Mouse (Mus musculus) neural tube, embryonic 15.5 days (tissue): ENCODE results near the gene C530008M17Rik. TPM values are rescaled to one million over a fixed set of nuclear protein-coding genes. Genes with fewer than 3 reads are reported as not detected.

Experiments used
- ATAC-seq: fragments of 200-750 bp; cut with Nextera tagmentation; 2 replicates; pipeline ENCODE4 v1.8.0; 2017; ENCODE audit warnings: mild to moderate bottlenecking, moderate TSS enrichment, moderate library complexity; ENCODE audit not compliant: low FRiP score
- H3K27ac ChIP-seq: fragments of 300-500 bp; sonication (generic); replicated peaks from 2 replicates; pipeline ENCODE4 v1.5.1; 2015; ENCODE audit warnings: mild to moderate bottlenecking, inconsistent platforms
- H3K27me3 ChIP-seq: fragments of 300-500 bp; sonication (generic); replicated peaks from 2 replicates; pipeline ENCODE4 v1.6.1; 2015; ENCODE audit warnings: inconsistent platforms
- H3K36me3 ChIP-seq: fragments of 300-500 bp; sonication (generic); 2 replicates; pipeline ENCODE4 v1.6.1; 2015; ENCODE audit warnings: inconsistent platforms
- H3K4me1 ChIP-seq: fragments of 300-500 bp; sonication (generic); 2 replicates; pipeline ENCODE4 v1.6.1; 2015; ENCODE audit warnings: inconsistent platforms
- H3K4me2 ChIP-seq: fragments of 300-500 bp; sonication (generic); 2 replicates; pipeline ENCODE4 v1.6.1; 2015; ENCODE audit warnings: inconsistent platforms, mild to moderate bottlenecking, moderate library complexity
- H3K4me3 ChIP-seq: fragments of 300-500 bp; sonication (generic); replicated peaks from 2 replicates; pipeline ENCODE4 v1.5.1; 2015; ENCODE audit warnings: mild to moderate bottlenecking, inconsistent platforms
- H3K9ac ChIP-seq: fragments of 300-500 bp; sonication (generic); replicated peaks from 2 replicates; pipeline ENCODE4 v1.6.1; 2015; ENCODE audit warnings: mild to moderate bottlenecking, inconsistent platforms
- H3K9me3 ChIP-seq: fragments of 300-500 bp; sonication (generic); replicated peaks from 2 replicates; pipeline ENCODE4 v1.6.1; 2016; ENCODE audit warnings: inconsistent platforms
- WGBS: fragments of 180-500 bp; shearing (Covaris S2); methylation state at CpG from one replicate; pipeline ENCODE4 v1.1.7; 2015; ENCODE audit warnings: mixed read lengths; 5-methylcytosine and 5-hydroxymethylcytosine counted together
- polyA plus RNA-seq: library from polyadenylated mRNA; unstranded; fragments of >200 nt; fragmentation: Nextera tagmentation; extraction: Ambion mirVana; gene quantifications from 2 replicates; pipeline ENCODE4 v1.2.1, GENCODE M21; 2015

The C530008M17Rik gene
- polyA plus RNA-seq: 45.1 and 57.1 TPM in 2 replicates

DNA sequence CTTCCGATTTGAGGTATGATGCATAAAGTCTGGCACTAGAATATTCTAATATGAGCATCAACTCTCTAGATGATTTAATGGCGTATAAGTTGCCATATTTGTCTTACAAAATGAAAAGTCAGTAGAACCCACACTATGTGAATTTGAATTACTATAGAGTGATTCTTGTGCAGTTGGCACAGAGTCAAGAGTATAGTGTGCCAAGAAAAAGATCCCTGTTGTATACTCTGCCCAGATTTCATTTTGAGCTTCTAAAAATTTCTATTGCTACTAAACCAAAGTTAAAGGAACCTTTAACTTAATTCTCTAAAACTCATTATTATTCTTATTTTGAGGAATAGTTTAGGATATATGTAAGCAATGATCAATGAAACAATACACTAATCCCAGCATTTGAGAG is at the start of gene C530008M17Rik:
Gene C530008M17Rik (plus strand): TSS at position 301 of the 400 bp plus-strand sequence.
- Histone ChIP-seq H3K9ac (peak within 1 kb of the TSS; percentile 99), H3K4me3 (peak within 1 kb of the TSS; percentile 92), H3K36me3 (no peaks in the 10 kb centered on the region), H3K27me3 (no peaks in the 10 kb centered on the region), H3K9me3 (no peaks in the 10 kb centered on the region), H3K4me1 (peaks cover 21% of the 10 kb centered on the region), H3K27ac (peak within 1 kb of the TSS; percentile 98), H3K4me2 (peak within 1 kb of the TSS; percentile 90)
- no peak for ATAC-seq
- 78% methylated on average over 2 of the region's 2 CpGs for WGBS

DNA sequence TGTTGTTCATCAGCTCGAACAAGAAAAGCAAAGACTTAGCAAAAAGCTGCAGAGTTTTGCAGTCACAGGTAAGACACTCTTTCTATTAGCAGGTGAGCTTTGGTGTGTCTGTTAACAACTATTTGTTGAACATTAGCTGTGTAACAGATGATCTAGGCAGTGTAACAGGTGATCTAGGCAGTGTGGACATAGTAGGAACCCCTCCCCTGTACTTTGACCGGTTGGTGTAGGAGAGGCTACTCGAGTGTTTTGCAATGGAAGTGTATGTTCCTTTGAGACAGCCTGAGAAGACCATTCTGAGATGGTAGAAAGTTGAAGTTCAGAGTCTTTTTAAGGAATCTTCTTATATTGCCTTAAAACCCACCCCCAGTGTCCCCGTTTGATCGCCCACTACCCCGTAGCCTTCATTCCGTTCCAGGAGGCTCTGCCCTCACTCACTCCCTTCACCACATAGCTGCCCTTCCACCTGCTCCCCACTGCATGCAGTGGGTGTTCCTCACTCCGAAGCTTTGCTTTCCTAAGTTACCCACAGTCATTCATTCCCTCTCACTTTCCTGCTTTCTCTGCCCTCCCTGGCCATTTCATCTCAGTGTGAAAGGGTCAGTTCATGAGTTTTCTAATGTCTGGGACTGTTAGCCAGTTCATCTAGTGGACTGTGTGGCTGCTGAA is 46.5 kb upstream of the C530008M17Rik start:
- Histone ChIP-seq H3K9ac (no peak overlapping the region), H3K36me3 (peaks cover 53% of the 10 kb centered on the region), H3K4me1 (no peaks in the 10 kb centered on the region), H3K27ac (no peak overlapping the region), H3K9me3 (no peaks in the 10 kb centered on the region), H3K27me3 (no peaks in the 10 kb centered on the region), H3K4me2 (no peak overlapping the region), H3K4me3 (no peak overlapping the region)
- ATAC-seq: no peak
- WGBS: 93% methylated on average over 8 of the region's 8 CpGs

DNA sequence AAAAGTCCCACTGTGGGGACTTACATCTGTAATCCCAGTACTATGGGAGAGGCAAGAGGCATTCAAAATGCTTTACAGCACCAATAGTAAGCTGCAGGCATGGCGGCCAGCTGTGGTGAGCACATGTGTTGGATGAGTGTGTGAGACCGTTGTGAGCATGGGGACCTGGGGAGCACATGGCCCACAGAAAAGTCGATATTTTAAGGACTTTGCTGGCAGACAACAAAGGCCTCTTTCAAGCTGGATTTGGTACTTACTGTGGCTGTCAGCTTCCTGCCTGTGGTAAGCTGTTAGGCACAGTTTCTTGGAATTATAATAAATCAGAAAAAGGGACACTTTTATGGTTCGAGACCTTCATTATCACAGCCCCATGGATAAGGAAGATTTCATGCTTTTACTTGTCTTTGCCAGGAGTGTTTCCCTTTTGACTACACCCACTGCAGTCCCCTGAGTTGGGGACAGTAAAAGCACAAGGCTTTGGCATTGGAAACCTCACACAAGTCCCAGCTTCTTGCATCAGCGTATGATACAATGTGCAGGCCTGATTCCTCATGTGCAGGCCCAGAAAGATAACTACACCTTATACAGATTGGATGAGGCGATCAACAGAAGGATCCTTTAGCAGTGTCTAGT is 43.3 kb upstream of the C530008M17Rik start:
- no peaks in the 10 kb centered on the region for H3K4me1 ChIP-seq
- H3K4me3 ChIP-seq: no peak overlapping the region
- no peaks in the 10 kb centered on the region for H3K27me3 ChIP-seq
- WGBS: 46% methylated on average over 6 of the region's 6 CpGs
- H3K9me3 ChIP-seq: no peaks in the 10 kb centered on the region
- peaks cover 61% of the 10 kb centered on the region for H3K36me3 ChIP-seq
- H3K4me2 ChIP-seq: no peak overlapping the region
- no peak overlapping the region for H3K27ac ChIP-seq
- H3K9ac ChIP-seq: no peak overlapping the region
- no peak for ATAC-seq

DNA sequence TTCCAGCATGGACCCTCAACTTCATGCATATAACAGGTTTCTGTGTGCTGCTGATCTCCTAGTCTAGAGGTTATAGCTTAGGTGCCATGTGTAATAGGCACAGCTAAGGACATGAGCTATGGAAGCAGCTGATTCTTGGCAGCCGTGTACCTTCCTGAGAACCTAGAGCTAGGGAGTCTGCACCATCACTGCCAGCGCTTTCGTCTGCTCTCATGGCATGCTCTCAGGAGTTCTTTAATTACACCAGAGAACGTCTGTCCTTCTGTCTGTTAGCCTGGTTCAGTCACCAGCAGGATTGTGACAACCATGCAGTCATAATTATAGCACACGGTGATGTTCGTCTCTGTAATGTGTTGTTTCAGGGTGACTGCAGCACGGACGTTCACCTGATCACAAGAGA is 41.0 kb upstream of the C530008M17Rik start:
- no peak overlapping the region for H3K27ac ChIP-seq
- WGBS: 91% methylated on average over 8 of the region's 8 CpGs
- H3K4me2 ChIP-seq: no peak overlapping the region
- no peaks in the 10 kb centered on the region for H3K4me1 ChIP-seq
- peaks cover 57% of the 10 kb centered on the region for H3K36me3 ChIP-seq
- no peak overlapping the region for H3K9ac ChIP-seq
- H3K9me3 ChIP-seq: no peaks in the 10 kb centered on the region
- ATAC-seq: no peak
- no peak overlapping the region for H3K4me3 ChIP-seq
- H3K27me3 ChIP-seq: no peaks in the 10 kb centered on the region

DNA sequence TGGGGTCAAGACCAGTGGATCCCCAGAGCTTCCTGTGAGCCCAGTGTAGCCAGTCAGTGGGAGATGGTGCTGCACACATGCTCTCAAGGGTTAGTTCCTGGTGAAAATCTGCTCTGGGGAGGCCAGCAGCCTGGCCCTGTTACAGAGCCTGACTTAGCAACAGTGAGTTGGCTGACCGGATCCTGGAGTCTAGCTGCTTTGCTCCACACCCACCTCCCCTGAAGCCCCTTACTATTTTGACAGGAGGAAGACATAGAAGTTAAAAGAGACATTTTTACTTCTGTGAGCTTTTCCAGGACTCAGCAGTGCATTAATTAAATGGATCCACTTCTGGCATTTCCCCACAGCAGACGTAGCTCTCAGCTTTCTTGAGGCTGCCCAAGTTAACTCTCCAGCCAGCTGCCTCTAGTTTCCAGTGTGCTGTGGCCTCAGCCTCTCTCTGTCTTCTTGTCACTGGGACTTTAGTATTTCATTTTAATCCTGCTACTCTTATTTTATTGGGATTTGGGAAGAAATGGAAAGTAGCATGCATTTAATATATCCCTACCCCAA is 40.0 kb upstream of the C530008M17Rik start:
- 92% methylated on average over 2 of the region's 2 CpGs for WGBS
- no peak for ATAC-seq
- Histone ChIP-seq H3K9ac (no peak overlapping the region), H3K4me3 (no peak overlapping the region), H3K4me2 (no peak overlapping the region), H3K36me3 (peaks cover 51% of the 10 kb centered on the region), H3K27ac (no peak overlapping the region), H3K4me1 (no peaks in the 10 kb centered on the region), H3K9me3 (no peaks in the 10 kb centered on the region), H3K27me3 (no peaks in the 10 kb centered on the region)

DNA sequence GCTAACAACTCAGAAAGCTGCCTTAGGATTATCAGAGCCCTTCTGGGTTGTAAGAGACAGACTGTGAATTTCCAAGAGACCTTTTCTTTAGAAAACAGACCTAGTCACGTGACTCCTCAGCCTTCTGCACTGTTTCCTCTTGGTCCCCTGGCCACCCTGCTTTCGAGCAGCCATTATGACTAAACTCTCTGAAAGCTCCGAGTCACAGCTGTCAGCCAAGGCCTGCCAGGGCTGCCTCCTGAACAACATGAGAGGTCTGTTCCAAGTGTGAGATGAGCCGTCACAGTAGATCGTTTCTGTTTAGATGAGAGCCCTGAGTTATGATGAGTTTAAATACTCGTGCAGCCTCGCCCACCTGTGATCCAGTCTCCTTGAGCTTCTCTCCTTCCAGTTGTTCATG is 37.6 kb upstream of the C530008M17Rik start:
- no peaks in the 10 kb centered on the region for H3K9me3 ChIP-seq
- ATAC-seq: no peak
- H3K36me3 ChIP-seq: peaks cover 42% of the 10 kb centered on the region
- 76% methylated on average over 7 of the region's 7 CpGs for WGBS
- no peak overlapping the region for H3K9ac ChIP-seq
- no peaks in the 10 kb centered on the region for H3K4me1 ChIP-seq
- H3K27me3 ChIP-seq: no peaks in the 10 kb centered on the region
- no peak overlapping the region for H3K27ac ChIP-seq
- no peak overlapping the region for H3K4me3 ChIP-seq
- H3K4me2 ChIP-seq: no peak overlapping the region

DNA sequence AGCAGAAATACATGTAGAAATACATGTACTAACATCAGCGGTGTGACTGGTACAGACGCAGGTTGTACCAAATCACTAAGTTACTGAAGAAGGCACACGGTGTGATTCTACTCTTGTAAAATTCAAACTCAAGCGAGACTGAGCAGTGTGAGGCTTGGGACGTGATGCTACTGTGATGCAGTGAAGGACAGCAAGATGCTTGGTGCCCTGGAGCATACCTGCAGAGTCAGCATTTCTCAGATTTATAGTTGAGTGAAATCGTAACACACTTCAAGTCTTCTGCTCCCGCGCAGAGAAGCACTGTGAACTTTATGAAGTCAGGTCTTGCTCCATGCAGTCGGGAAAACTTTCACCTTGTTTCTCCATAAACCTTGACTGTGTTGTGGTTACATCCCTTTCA is 32.6 kb upstream of the C530008M17Rik start:
- WGBS: 98% methylated on average over 9 of the region's 9 CpGs
- Histone ChIP-seq H3K9me3 (no peaks in the 10 kb centered on the region), H3K4me3 (no peak overlapping the region), H3K4me1 (no peaks in the 10 kb centered on the region), H3K27ac (no peak overlapping the region), H3K36me3 (peaks cover 19% of the 10 kb centered on the region), H3K9ac (no peak overlapping the region), H3K4me2 (no peak overlapping the region), H3K27me3 (no peaks in the 10 kb centered on the region)
- no peak for ATAC-seq

DNA sequence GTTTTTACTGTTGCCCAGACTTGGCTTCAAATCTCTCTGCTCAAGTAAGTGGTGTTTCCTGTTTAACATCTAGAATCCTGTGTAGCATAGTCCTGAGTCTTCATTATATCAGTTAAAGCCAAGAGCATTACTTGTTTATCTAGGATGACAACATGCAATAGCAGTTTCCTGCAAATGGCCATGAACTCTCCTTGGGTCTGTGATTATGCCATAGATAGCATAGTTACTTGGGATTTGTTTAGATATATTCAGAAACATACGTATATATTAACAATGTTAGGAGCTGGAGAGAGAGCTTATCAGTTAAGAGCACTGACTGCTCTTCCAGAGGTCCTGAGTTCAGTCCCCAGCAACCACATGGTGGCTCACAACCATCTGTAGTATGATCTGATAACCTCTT is 28.5 kb upstream of the C530008M17Rik start:
- WGBS: 87% methylated on average over 1 of the region's 1 CpGs
- Histone ChIP-seq H3K27me3 (no peaks in the 10 kb centered on the region), H3K9ac (no peak overlapping the region), H3K4me1 (no peaks in the 10 kb centered on the region), H3K27ac (no peak overlapping the region), H3K9me3 (no peaks in the 10 kb centered on the region), H3K4me3 (no peak overlapping the region), H3K4me2 (no peak overlapping the region), H3K36me3 (peaks cover 20% of the 10 kb centered on the region; the same call in 1 of the 2 replicates)
- ATAC-seq: no peak

DNA sequence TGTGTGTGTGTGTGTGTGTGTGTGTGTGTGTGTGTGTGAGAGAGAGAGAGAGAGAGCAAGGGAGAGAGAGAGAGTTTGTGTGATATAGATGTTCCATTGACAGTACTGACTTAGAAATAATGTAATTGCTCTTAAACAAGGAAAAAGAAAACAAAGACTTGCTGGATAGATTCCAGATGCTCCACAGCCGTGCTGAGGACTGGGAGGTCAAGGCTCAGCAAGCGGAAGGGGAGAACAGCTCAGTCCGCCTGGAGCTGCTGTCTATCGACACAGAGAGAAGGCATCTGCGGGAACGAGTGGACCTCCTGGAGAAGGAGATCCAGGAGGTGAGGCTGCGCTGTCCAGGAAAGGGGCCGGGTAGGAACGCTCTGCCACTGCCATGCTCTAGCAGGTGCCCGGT is 22.3 kb upstream of the C530008M17Rik start:
- Histone ChIP-seq H3K27ac (no peak overlapping the region), H3K9me3 (no peaks in the 10 kb centered on the region), H3K36me3 (peaks cover 42% of the 10 kb centered on the region), H3K4me2 (no peak overlapping the region), H3K4me3 (no peak overlapping the region), H3K27me3 (no peaks in the 10 kb centered on the region), H3K9ac (no peak overlapping the region), H3K4me1 (no peaks in the 10 kb centered on the region)
- 88% methylated on average over 10 of the region's 10 CpGs for WGBS
- ATAC-seq: no peak

DNA sequence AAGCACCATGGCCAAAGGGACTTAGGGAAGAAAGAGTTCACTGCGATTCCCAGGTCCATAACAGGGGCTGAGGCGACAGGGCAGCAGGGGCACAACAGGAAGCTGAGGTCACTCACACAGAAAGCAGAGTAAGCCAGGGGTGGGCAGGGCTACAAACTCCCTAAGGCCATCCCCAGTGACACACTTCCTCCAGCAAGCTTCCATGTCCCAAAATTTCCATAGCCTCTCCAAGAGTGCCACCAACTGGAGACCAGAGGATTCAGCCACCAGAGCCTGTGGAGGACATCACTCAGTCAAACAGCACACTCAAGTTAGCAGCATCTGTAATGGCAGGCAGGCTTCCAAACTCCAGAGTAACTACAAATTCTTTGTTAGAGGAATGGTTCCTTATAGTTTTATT is 20.7 kb upstream of the C530008M17Rik start:
- H3K4me1 ChIP-seq: no peaks in the 10 kb centered on the region
- peaks cover 51% of the 10 kb centered on the region for H3K36me3 ChIP-seq
- no peak overlapping the region for H3K4me2 ChIP-seq
- H3K4me3 ChIP-seq: no peak overlapping the region
- H3K9ac ChIP-seq: no peak overlapping the region
- 90% methylated on average over 2 of the region's 2 CpGs for WGBS
- no peaks in the 10 kb centered on the region for H3K27me3 ChIP-seq
- no peaks in the 10 kb centered on the region for H3K9me3 ChIP-seq
- no peak overlapping the region for H3K27ac ChIP-seq
- ATAC-seq: no peak

DNA sequence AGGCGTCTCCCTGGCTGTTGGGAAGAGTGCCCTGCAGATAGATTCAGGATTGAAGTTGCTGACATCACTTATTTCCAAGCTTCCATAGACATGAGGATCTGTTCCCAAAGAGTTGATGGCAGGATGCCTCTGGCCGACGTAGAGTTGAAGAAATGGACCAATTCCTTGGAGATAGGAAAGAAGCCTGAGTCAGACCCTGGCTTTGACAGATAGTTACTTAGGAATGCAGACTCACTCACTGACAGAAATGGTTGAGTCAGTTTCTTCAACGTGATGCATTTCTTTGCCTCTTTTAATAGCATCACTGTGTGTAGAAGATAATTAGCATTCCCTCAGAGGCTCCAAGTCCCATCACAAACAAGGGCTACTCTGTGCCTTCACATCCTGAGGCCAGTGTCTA is 14.2 kb upstream of the C530008M17Rik start:
- Histone ChIP-seq H3K36me3 (peaks cover 53% of the 10 kb centered on the region), H3K4me1 (no peaks in the 10 kb centered on the region), H3K9me3 (no peaks in the 10 kb centered on the region), H3K9ac (no peak overlapping the region), H3K27me3 (no peaks in the 10 kb centered on the region), H3K27ac (no peak overlapping the region), H3K4me2 (no peak overlapping the region), H3K4me3 (no peak overlapping the region)
- ATAC-seq: no peak
- WGBS: 87% methylated on average over 4 of the region's 4 CpGs

DNA sequence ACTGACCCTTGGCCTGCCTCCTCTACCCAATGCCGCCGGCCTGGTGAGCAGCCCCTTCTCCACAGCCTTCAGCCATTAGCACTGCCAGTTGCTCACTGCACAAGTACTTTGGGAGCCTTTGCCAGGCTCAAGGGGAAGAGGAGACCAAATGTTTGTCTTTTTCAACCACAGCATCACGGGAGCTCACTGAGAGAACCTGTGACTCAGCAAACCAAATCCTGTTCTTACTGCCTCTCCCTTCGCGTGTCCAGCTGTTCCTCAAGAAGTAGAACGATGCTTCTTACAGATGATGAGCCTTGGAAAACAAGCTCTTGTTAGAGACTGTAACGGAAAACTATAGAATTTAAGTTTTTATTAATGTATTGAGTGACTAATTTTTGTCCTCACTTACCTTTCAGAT is 12.1 kb upstream of the C530008M17Rik start:
- Histone ChIP-seq H3K27me3 (no peaks in the 10 kb centered on the region), H3K36me3 (peaks cover 37% of the 10 kb centered on the region), H3K9me3 (no peaks in the 10 kb centered on the region), H3K4me2 (no peak overlapping the region), H3K9ac (no peak overlapping the region), H3K4me1 (no peaks in the 10 kb centered on the region), H3K27ac (no peak overlapping the region), H3K4me3 (no peak overlapping the region)
- 89% methylated on average over 7 of the region's 7 CpGs for WGBS
- ATAC-seq: no peak
